Mouse (Mus musculus): ENCODE results near the gene Actl6b.

DNA sequence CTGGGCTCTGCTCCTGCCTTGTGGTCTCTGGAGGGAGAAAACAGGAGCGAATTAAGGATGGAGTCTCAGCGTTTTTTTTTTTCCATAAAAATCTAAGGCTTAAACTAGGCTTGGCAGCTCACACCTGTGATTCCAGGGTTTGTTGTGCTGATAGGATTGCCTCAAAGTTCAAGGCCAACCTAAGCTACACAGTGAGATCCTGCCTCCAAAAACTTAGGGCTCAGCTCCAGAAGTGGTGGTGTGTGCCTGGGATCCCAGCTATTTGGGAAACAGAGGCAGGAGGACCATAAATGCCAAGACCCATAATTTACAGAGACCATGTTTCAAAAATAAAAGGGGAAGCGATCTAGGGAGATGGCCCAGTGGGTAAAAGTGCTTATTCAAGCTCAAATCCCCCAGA, 56.0 kb downstream of the Actl6b start:
- no peak for TF ChIP-seq CTCF (conservative IDR thresholded peaks at IDR 0.05; ENCODE audit: insufficient read depth, insufficient read length, low read depth, low read length)
- no peak for TF ChIP-seq POLR2A (IDR thresholded peaks at IDR 0.05; ENCODE audit: low read depth, low read length)
